Mouse (Mus musculus): ENCODE measurements around the gene Zhx3. TPM values are rescaled to one million over a fixed set of nuclear protein-coding genes. Genes with fewer than 3 reads are reported as not detected.

Zhx3 gene
- polyA plus RNA-seq, 1 experiment from 2014 or later, result 12.6 TPM

DNA sequence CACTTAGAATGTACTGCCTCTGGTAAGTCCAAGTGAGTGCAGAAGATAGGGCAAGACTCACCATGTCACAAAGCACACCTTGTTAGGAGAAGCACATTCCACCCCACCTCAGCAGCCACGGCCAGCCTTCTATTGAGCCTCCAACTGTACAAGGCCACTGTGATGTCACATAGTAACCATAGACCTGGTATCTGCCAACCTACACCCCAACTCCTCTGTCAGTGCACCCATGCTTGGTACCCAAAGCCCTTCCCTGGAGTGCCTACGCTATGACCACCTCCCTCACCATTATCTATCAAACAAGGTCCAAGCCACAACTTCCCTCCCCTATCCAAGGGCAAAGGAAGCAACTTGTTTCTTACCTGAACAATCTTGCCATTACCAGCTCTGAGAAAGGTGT, 103.8 kb downstream of the Zhx3 start:
- no peak for ATAC-seq (ENCODE audit: insufficient number of reproducible peaks, insufficient read depth, low FRiP score, low TSS enrichment, low read depth)

DNA sequence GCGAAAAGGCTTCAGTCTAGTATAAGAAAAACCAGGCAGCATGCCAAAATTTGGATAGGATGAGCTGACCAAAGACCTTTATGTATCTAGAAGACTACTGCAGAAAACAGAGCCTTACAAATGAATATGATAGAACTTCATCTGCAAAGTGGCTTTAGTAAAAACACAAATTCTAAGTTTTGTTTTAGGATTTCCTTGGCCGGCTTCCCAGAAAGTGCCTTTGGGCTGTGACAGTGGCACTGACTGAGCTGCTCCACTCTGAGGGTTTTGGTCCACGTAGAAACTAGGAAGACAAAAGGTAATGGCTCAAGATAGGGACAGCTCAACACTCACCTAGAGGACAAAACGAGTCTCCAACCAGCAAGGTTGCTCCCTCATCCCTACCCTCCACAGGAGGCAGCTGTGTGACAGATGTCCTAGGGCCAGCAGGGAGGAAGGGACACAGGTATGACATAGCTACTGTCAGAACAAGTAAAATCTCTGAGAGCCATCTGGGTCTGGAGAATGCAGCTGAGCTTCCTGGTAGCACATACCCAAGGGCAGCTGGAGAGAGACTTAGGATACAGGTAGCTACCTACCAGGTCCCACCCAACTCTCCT, 104.6 kb downstream of the Zhx3 start:
- Histone ChIP-seq H3K9ac (no peak overlapping the region), H3K27ac (no peak overlapping the region), H3K27me3 (no peaks in the 10 kb centered on the region), H3K36me3 (peaks cover 28% of the 10 kb centered on the region), H3K4me2 (no peak overlapping the region), H3K4me1 (no peaks in the 10 kb centered on the region), H3K4me3 (no peak overlapping the region), H3K9me3 (no peaks in the 10 kb centered on the region)
- ATAC-seq (ENCODE audit: insufficient number of reproducible peaks, insufficient read depth, low FRiP score, low TSS enrichment, low read depth), result no peak
- WGBS, result 84% methylated on average over 4 of the region's 4 CpGs

More for the DNA sequence above, 103.8 kb downstream of the Zhx3 start:
- H3K4me3 ChIP-seq, result no peak overlapping the region
- no peak overlapping the region for H3K9ac ChIP-seq
- WGBS, result 98% methylated on average over 2 of the region's 2 CpGs
- no peak overlapping the region for H3K27ac ChIP-seq
- H3K4me1 ChIP-seq, result no peaks in the 10 kb centered on the region
- no peaks in the 10 kb centered on the region for H3K9me3 ChIP-seq
- no peak overlapping the region for H3K4me2 ChIP-seq
- H3K27me3 ChIP-seq, result no peaks in the 10 kb centered on the region
- peaks cover 20% of the 10 kb centered on the region for H3K36me3 ChIP-seq

DNA sequence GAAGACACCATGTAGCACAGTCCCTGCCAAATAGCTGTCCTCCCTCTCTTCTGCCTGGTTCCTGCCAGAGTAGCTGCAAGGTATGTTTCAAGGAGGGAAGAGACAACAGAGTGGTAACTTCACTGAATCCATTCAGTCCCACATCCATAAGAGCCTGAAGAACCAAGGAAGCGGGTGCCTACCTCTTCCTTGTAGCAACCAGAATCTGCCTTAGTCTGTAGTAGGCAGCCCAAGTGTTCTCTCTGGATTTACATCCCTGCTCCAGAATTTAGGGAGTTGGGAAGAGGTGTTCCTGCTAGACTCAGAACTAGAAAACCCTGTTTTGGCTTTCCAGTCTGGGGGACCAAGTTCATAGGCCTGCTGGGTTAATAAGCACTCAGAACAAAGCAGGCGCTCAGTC, 105.6 kb downstream of the Zhx3 start:
- WGBS, result 95% methylated on average over 2 of the region's 2 CpGs
- no peak overlapping the region for H3K27ac ChIP-seq
- no peak for ATAC-seq (ENCODE audit: insufficient number of reproducible peaks, insufficient read depth, low FRiP score, low TSS enrichment, low read depth)
- no peaks in the 10 kb centered on the region for H3K27me3 ChIP-seq
- no peak overlapping the region for H3K9ac ChIP-seq
- H3K9me3 ChIP-seq, result no peaks in the 10 kb centered on the region
- H3K4me3 ChIP-seq, result no peak overlapping the region
- peaks cover 38% of the 10 kb centered on the region for H3K36me3 ChIP-seq
- no peaks in the 10 kb centered on the region for H3K4me1 ChIP-seq
- no peak overlapping the region for H3K4me2 ChIP-seq

DNA sequence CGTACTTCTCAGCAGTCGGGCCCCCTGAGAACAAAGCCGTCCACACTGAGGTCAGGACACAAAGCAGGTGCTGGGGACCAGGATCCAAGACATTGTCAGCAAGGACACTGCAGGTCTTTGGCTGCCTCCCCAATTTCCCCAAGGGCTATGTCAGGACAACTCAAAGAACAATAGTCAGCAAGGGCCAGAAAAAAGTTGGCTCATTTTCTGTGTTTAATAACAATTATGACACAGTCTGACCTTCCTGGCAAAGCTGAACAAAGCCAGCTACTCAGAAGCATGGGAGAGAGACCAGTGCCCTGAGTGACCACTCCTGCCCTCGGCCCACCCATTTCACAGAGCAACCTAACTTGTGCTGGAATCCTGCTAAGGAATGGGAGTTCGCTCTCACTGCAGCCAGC, 106.4 kb downstream of the Zhx3 start:
- H3K9me3 ChIP-seq, result no peaks in the 10 kb centered on the region
- no peak overlapping the region for H3K4me3 ChIP-seq
- peaks cover 46% of the 10 kb centered on the region for H3K36me3 ChIP-seq
- 77% methylated on average over 5 of the region's 5 CpGs for WGBS
- no peaks in the 10 kb centered on the region for H3K27me3 ChIP-seq
- ATAC-seq (ENCODE audit: insufficient number of reproducible peaks, insufficient read depth, low FRiP score, low TSS enrichment, low read depth), result no peak
- no peak overlapping the region for H3K4me2 ChIP-seq
- no peak overlapping the region for H3K27ac ChIP-seq
- H3K9ac ChIP-seq, result no peak overlapping the region
- no peaks in the 10 kb centered on the region for H3K4me1 ChIP-seq

DNA sequence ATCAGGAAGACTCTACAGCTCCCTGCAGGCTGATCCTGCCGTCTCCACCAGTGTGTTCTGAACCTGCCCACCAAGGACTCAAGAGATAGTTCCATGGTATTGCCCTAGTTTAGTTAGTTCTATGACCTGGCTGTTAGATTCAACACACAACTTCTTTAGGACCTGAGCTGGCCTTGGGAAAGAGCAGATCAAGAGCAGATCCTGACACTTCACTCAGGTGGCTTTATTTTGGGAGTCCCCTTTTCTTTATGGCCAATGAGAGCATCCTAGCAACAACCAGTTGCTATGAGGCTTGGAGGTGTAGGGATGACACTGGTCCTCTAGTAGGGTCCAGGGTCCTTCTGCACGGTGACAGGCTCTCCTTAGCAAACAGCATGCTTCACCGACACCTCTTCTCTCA, 107.7 kb downstream of the Zhx3 start:
- H3K9ac ChIP-seq, result no peak overlapping the region
- no peak overlapping the region for H3K4me3 ChIP-seq
- no peak overlapping the region for H3K4me2 ChIP-seq
- WGBS, result 92% methylated on average over 3 of the region's 3 CpGs
- ATAC-seq (ENCODE audit: insufficient number of reproducible peaks, insufficient read depth, low FRiP score, low TSS enrichment, low read depth), result no peak
- H3K27me3 ChIP-seq, result no peaks in the 10 kb centered on the region
- H3K9me3 ChIP-seq, result no peaks in the 10 kb centered on the region
- peaks cover 59% of the 10 kb centered on the region for H3K36me3 ChIP-seq
- H3K4me1 ChIP-seq, result no peaks in the 10 kb centered on the region
- H3K27ac ChIP-seq, result no peak overlapping the region

DNA sequence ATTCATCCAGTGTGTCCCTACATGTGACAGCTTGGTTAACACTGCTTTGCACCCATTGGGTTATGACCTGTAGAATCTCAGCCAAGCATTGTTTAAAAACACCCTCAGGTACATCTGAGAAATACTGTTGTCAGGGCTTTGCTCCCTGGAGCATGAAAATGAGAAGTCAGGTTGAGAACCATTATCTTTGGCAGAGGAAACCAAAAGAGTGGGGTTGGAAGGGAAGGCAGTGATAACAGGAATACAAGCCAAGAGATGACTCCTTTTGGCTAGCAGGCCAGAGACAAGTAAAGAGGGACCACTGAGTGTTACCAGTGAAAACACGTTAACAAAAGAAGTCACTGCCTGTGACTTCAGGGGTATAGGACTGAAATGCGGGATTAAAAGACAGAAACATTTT, 108.4 kb downstream of the Zhx3 start:
- H3K27me3 ChIP-seq, result no peaks in the 10 kb centered on the region
- H3K4me2 ChIP-seq, result no peak overlapping the region
- H3K4me1 ChIP-seq, result no peaks in the 10 kb centered on the region
- no peak for ATAC-seq (ENCODE audit: insufficient number of reproducible peaks, insufficient read depth, low FRiP score, low TSS enrichment, low read depth)
- H3K4me3 ChIP-seq, result no peak overlapping the region
- peaks cover 66% of the 10 kb centered on the region for H3K36me3 ChIP-seq
- no peaks in the 10 kb centered on the region for H3K9me3 ChIP-seq
- no peak overlapping the region for H3K9ac ChIP-seq
- WGBS, result 90% methylated on average over 2 of the region's 2 CpGs
- H3K27ac ChIP-seq, result no peak overlapping the region

DNA sequence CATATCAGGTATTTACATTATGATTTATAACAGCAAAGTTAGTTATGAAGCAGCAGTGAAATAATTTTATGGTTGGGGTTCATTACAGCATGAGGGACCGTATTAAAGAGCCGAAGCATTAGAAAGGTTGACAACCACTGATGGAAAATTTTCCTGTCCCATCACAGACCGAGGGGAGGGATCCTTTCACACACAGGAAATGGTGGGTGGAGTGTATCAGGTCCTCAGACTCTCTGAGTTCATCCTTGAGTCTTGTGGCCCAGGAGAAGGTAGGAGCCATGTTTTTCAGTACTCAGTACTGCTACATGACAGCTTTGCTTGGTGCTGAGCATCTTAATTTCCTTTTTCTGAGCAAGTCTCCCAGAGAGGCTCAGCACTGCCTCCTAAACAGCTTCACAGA, 109.0 kb downstream of the Zhx3 start:
- Histone ChIP-seq H3K36me3 (peaks cover 72% of the 10 kb centered on the region), H3K27ac (no peak overlapping the region), H3K4me2 (no peak overlapping the region), H3K4me3 (no peak overlapping the region), H3K4me1 (no peaks in the 10 kb centered on the region), H3K27me3 (no peaks in the 10 kb centered on the region), H3K9ac (no peak overlapping the region), H3K9me3 (no peaks in the 10 kb centered on the region)
- 85% methylated on average over 3 of the region's 3 CpGs for whole genome bisulfite sequencing
- ATAC-seq (ENCODE audit: insufficient number of reproducible peaks, insufficient read depth, low FRiP score, low TSS enrichment, low read depth), result no peak

DNA sequence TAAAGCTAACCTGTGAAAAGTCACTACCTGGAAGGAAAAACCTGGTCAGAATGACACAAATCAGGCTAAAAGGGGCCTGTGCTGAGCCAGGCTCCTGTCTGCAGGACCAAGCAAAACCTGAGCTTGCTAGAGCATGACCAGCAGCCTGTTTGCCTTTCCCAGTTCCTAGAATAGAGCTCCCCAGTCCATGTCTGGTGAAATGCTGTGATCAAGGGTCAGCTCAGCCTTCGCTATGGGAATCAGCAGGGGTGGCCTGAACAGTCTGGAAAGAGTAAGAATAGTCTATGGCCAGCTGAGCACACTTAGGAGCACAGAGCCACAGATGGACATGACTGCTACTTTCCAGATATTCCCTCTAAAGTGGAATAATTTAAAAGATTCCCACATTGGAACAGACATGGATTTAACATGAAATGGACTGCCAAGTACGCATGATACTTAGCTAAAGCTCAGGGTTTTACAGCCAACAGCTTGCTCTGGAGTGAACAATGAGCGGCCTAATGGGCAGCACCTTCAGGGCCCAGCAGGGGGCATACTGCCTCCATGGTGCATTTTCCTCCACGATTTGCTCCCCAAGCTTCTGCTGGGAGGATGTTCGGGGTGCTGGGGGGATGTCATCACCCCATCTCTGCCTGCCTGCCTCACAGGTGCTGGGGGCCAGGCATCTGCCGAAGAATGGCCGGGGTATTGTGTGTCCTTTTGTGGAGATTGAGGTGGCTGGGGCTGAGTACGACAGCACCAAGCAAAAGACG, 112.2 kb downstream of the Zhx3 start:
- ATAC-seq (ENCODE audit: insufficient number of reproducible peaks, insufficient read depth, low FRiP score, low TSS enrichment, low read depth), result no peak
- H3K27ac ChIP-seq, result no peak overlapping the region
- WGBS, result 90% methylated on average over 9 of the region's 9 CpGs
- peaks cover 98% of the 10 kb centered on the region for H3K36me3 ChIP-seq
- H3K4me2 ChIP-seq, result no peak overlapping the region
- H3K9me3 ChIP-seq, result no peaks in the 10 kb centered on the region
- no peaks in the 10 kb centered on the region for H3K27me3 ChIP-seq
- no peaks in the 10 kb centered on the region for H3K4me1 ChIP-seq
- H3K4me3 ChIP-seq, result no peak overlapping the region
- H3K9ac ChIP-seq, result no peak overlapping the region

DNA sequence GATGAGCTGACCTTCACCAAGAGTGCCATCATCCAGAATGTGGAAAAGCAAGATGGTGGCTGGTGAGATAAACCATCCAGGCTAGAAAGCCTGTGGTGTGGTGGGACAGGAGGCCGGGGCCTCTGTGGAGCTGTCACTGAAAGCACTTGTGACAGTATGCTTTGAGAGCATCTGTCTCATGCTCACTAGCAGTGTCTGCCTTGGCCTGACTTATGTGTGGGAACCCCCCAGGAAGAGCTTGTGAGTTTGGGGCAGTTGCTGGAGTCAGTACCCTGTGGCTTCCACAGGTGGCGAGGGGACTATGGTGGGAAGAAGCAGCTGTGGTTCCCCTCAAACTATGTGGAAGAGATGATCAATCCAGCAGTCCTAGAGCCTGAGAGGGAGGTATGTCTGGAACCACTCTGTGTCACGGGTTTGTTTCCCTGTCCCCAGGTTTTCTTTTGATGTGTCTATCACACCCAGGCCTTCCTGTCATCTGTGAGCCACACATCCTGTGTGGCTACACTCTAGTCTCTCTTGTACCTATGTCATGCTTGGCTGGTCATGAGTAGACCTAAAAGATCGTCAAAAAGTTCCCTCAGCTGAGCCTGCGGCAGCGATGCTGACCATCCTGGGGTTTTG, 116.1 kb downstream of the Zhx3 start:
- no peak overlapping the region for H3K4me2 ChIP-seq
- no peaks in the 10 kb centered on the region for H3K9me3 ChIP-seq
- 89% methylated on average over 6 of the region's 6 CpGs for WGBS
- no peaks in the 10 kb centered on the region for H3K27me3 ChIP-seq
- no peak overlapping the region for H3K9ac ChIP-seq
- peaks cover 100% of the 10 kb centered on the region for H3K36me3 ChIP-seq
- no peak overlapping the region for H3K4me3 ChIP-seq
- no peak for ATAC-seq (ENCODE audit: insufficient number of reproducible peaks, insufficient read depth, low FRiP score, low TSS enrichment, low read depth)
- H3K4me1 ChIP-seq, result no peaks in the 10 kb centered on the region
- H3K27ac ChIP-seq, result no peak overlapping the region

DNA sequence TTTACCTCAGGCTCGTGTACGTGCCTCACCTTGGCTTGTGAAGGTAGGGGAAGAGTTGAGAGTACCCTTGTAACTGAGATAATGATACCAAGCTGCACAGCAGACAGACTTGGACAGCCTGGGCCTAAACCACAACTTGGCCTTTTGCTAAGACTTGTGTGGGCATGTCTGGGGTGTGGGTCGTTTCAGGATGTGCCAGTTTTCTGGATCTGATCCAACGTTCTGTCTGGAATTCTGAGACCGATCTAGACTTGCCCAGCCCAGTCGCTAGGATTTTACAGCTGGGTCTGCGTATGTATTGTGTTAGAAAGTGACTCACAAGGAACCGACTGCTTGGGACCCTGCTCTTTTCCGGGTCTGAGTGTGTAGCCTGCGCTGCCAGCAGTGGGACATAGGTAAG, 125.7 kb downstream of the Zhx3 start:
- no peaks in the 10 kb centered on the region for H3K27me3 ChIP-seq
- H3K4me3 ChIP-seq, result no peak overlapping the region
- peak; percentile 8; the same call in 1 of the 2 replicates for ATAC-seq (ENCODE audit: insufficient number of reproducible peaks, insufficient read depth, low FRiP score, low TSS enrichment, low read depth)
- H3K4me2 ChIP-seq, result no peak overlapping the region
- WGBS, result 69% methylated on average over 10 of the region's 10 CpGs
- peaks cover 24% of the 10 kb centered on the region for H3K4me1 ChIP-seq
- H3K9me3 ChIP-seq, result no peaks in the 10 kb centered on the region
- H3K36me3 ChIP-seq, result peaks cover 81% of the 10 kb centered on the region
- H3K9ac ChIP-seq, result no peak overlapping the region
- H3K27ac ChIP-seq, result peak overlapping the region; percentile 66

DNA sequence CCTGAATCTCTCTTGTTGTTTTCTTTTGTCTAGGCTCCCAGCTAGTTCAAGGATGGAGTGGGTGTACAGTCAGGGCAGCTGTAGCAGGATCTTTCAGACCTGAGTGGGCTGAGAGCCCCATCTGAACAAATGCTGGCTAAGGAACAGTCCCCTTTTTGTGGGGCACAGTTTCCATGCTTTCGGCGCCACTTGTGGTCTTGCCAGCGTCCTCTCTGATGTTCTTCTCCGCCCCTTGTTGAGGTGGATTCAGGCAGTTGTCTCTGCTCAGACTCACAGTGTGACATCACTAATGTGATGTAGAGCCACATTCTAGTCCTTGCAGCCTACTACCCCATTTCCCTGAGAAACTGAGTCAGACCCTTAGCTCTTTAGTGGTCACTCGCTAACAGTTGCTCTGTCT, 126.2 kb downstream of the Zhx3 start:
- ATAC-seq (ENCODE audit: insufficient number of reproducible peaks, insufficient read depth, low FRiP score, low TSS enrichment, low read depth), result no peak
- whole genome bisulfite sequencing, result 90% methylated on average over 5 of the region's 5 CpGs

DNA sequence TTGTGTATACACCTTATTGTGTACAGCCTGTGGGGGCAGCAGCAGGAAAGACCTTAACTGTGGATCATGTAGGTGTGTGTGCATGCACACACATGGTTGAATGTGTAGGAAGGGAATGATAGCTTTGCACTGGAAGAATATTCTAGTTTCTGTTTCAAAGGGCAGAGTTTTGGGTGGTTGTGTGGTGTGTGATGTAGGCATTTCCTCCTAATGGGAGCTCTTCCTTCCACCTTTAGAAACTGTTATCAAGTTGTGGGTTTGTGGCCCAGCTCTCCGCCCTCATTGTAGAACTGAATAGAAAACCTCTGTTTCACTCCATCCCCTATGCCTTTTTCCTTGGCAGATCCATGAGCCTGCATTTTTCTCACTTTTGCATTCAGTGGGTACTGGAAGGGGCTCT, 127.3 kb downstream of the Zhx3 start:
- H3K36me3 ChIP-seq, result peaks cover 76% of the 10 kb centered on the region
- WGBS, result 93% methylated on average over 1 of the region's 1 CpGs
- no peak overlapping the region for H3K27ac ChIP-seq
- no peaks in the 10 kb centered on the region for H3K27me3 ChIP-seq
- H3K4me2 ChIP-seq, result no peak overlapping the region
- H3K9me3 ChIP-seq, result no peaks in the 10 kb centered on the region
- H3K4me1 ChIP-seq, result peaks cover 38% of the 10 kb centered on the region
- H3K9ac ChIP-seq, result no peak overlapping the region
- no peak for ATAC-seq (ENCODE audit: insufficient number of reproducible peaks, insufficient read depth, low FRiP score, low TSS enrichment, low read depth)
- H3K4me3 ChIP-seq, result no peak overlapping the region

More for the DNA sequence above, 126.2 kb downstream of the Zhx3 start:
- no peaks in the 10 kb centered on the region for H3K27me3 ChIP-seq
- peak overlapping the region; percentile 66 for H3K27ac ChIP-seq
- H3K9ac ChIP-seq, result no peak overlapping the region
- no peak overlapping the region for H3K4me3 ChIP-seq
- peaks cover 81% of the 10 kb centered on the region for H3K36me3 ChIP-seq
- H3K4me2 ChIP-seq, result no peak overlapping the region
- no peaks in the 10 kb centered on the region for H3K9me3 ChIP-seq
- H3K4me1 ChIP-seq, result peaks cover 28% of the 10 kb centered on the region
